Mouse (Mus musculus) myocyte (in vitro differentiated cells): ENCODE data around the gene Tmem38a. TPM values are rescaled to one million over a fixed set of nuclear protein-coding genes. Genes with fewer than 3 reads are reported as not detected.

Experiments used
- H3K27me3 ChIP-seq: one replicate; pipeline ENCODE4 v1.6.1; 2011; ENCODE audit not compliant: control insufficient read depth, insufficient read depth, insufficient read length
- H3K36me3 ChIP-seq: one replicate; pipeline ENCODE4 v1.6.1; 2011; ENCODE audit not compliant: control insufficient read depth, insufficient read depth
- H3K4me2 ChIP-seq: one replicate; pipeline ENCODE4 v1.6.1; 2011; ENCODE audit warnings: low read depth, control low read depth
- H3K4me3 ChIP-seq: one replicate; pipeline ENCODE4 v1.5.1; 2011; ENCODE audit warnings: mild to moderate bottlenecking, control low read depth, moderate library complexity
- H3K79me2 ChIP-seq: one replicate; pipeline ENCODE4 v1.6.1; 2011; ENCODE audit not compliant: control insufficient read depth, insufficient read depth
- H3ac ChIP-seq: one replicate; pipeline ENCODE4 v1.6.1; 2011; ENCODE audit not compliant: control insufficient read depth, insufficient read length
- CEBPB ChIP-seq: IDR thresholded peaks from 2 replicates; pipeline ENCODE4 v1.6.1; 2011; ENCODE audit warnings: mild to moderate bottlenecking, moderate library complexity; ENCODE audit not compliant: poor library complexity, insufficient read depth, severe bottlenecking
- E2F4 ChIP-seq: IDR thresholded peaks from one replicate; pipeline ENCODE4 v1.6.1; 2011; ENCODE audit warnings: mild to moderate bottlenecking, control low read depth, moderate library complexity; ENCODE audit not compliant: insufficient read depth
- MAX ChIP-seq: IDR thresholded peaks from one replicate; pipeline ENCODE4 v1.6.1; 2011; ENCODE audit warnings: low read depth, mild to moderate bottlenecking, control low read depth
- MYOD1 ChIP-seq, 3 experiments: IDR thresholded peaks; one replicate each; pipeline ENCODE4 v1.6.1; 2011; ENCODE audit warnings: control low read depth in 2 of 3, low read depth in 2 of 3, mild to moderate bottlenecking in 2 of 3, moderate library complexity in 1 of 3; ENCODE audit not compliant: insufficient read length in 2 of 3, control insufficient read depth in 1 of 3
- MYOG ChIP-seq, 3 experiments: IDR thresholded peaks; one replicate each; pipeline ENCODE4 v1.6.1; 2011; ENCODE audit warnings: control low read depth in 2 of 3, low read depth in 2 of 3, mild to moderate bottlenecking in 2 of 3; ENCODE audit not compliant: insufficient read length in 2 of 3, control insufficient read depth in 1 of 3, insufficient read depth in 1 of 3
- POLR2A ChIP-seq: IDR thresholded peaks from one replicate; pipeline ENCODE4 v1.6.1; 2011; ENCODE audit warnings: low read depth, mild to moderate bottlenecking, control low read depth, moderate library complexity; ENCODE audit not compliant: insufficient read length
- POLR2AphosphoS2 ChIP-seq: IDR thresholded peaks from one replicate; pipeline ENCODE4 v1.6.1; 2011; ENCODE audit warnings: low read depth, control low read depth; ENCODE audit not compliant: insufficient read length
- REST ChIP-seq: IDR thresholded peaks from one replicate; pipeline ENCODE4 v1.6.1; 2011; ENCODE audit warnings: mild to moderate bottlenecking, control low read depth, moderate library complexity; ENCODE audit not compliant: insufficient read depth, insufficient read length
- SRF ChIP-seq: IDR thresholded peaks from one replicate; pipeline ENCODE4 v1.6.1; 2011; ENCODE audit warnings: low read depth; ENCODE audit not compliant: control insufficient read depth, insufficient read length
- TCF12 ChIP-seq: IDR thresholded peaks from one replicate; pipeline ENCODE4 v1.6.1; 2011; ENCODE audit warnings: mild to moderate bottlenecking, control low read depth; ENCODE audit not compliant: poor library complexity, insufficient read depth, severe bottlenecking
- TCF3 ChIP-seq: IDR thresholded peaks from one replicate; pipeline ENCODE4 v1.6.1; 2011; ENCODE audit warnings: low read depth, control low read depth; ENCODE audit not compliant: insufficient read length
- USF1 ChIP-seq: IDR thresholded peaks from one replicate; pipeline ENCODE4 v1.6.1; 2011; ENCODE audit warnings: low read depth, mild to moderate bottlenecking, control low read depth, moderate library complexity
- polyA plus RNA-seq: library from polyadenylated mRNA; unstranded; fragments of >200 nt; fragmentation: generic; extraction: Trizol; gene quantifications from one replicate; pipeline ENCODE4 v1.2.1, GENCODE M21; 2012; ENCODE audit warnings: missing spikeins

Gene Tmem38a
- polyA plus RNA-seq, 1 experiment: 351 TPM

DNA sequence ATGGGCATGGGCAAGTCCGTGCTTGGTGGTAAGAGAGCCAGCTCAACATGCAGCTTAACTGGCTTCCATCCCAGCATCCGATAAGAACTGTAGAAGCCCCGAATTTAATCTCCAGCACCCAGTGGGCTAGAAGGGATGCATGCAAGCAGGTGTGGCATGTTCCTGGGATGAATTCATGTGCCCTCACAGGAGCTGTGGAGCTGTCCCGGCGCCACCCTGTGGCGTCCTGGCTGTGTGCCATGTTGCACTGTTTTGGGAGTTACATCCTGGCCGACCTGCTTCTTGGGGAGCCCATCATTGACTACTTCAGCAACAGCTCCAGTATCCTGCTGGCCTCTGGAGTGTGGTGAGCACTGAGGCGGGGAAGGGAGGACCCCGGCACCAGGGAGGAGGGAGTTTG lies 7.5 kb downstream of the Tmem38a start:
- Histone ChIP-seq H3K4me2 (no peak overlapping the region), H3K36me3 (peaks cover 3% of the 10 kb centered on the region), H3K27me3 (no peaks in the 10 kb centered on the region), H3ac (no peak overlapping the region), H3K79me2 (peaks cover 11% of the 10 kb centered on the region), H3K4me3 (no peak overlapping the region)
- TF ChIP-seq POLR2A (peak; percentile 25), SRF (no peak), REST (no peak), TCF3 (no peak), CEBPB (no peak), MYOD1 (IDR thresholded peaks at IDR 0.05; ENCODE audit: control insufficient read depth in 1 of 3, insufficient read length in 2 of 3, low read depth in 2 of 3) (peak in 1 of 3 experiments; percentile 54), TCF12 (no peak), USF1 (no peak), E2F4 (no peak), MAX (no peak), MYOG (IDR thresholded peaks at IDR 0.05; ENCODE audit: control insufficient read depth in 1 of 3, insufficient read depth in 1 of 3, insufficient read length in 2 of 3, low read depth in 2 of 3) (peak in 1 of 3 experiments; percentile 25), POLR2AphosphoS2 (peak; percentile 49)

DNA sequence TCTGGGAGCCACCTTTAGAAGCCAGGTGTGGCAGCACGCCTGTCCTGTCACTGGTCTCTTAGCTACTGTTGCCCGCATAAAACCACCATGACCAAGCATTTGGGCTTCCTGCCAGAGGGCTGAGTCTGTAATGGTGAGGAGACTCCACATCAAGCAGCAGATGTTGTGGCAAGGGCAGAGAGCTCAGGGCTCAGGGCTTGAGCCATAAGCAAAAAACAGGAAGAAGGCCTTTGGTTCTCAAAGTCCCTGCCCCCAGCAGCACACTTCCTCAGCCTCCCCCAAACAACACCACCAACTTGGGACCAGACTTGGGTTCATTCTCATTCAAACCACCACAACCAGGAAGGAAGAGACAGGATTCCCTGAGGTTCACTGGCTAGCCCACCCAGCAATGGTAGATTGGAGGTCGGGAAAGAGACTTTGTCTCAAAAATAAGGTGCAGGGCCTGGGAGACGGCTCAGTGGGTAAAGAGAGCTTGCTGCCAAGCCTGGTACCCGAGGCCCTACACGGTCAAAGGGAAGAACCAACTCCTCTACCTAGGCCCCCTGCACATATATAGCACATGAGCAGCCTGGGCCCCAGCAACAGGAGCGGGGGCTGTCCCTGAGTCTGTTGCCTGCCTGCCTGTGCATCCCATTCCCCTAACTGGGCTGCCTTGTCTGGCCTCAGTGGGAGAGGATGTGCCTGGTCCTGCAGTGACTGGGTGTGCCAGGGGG lies 11.4 kb downstream of the Tmem38a start:
- no peaks in the 10 kb centered on the region for H3K27me3 ChIP-seq
- H3ac ChIP-seq: no peak overlapping the region
- no peak overlapping the region for H3K4me3 ChIP-seq
- peaks cover 4% of the 10 kb centered on the region for H3K79me2 ChIP-seq
- peaks cover 3% of the 10 kb centered on the region for H3K36me3 ChIP-seq
- TF ChIP-seq MYOD1 (IDR thresholded peaks at IDR 0.05; ENCODE audit: control insufficient read depth in 1 of 3, insufficient read length in 2 of 3, low read depth in 2 of 3) (peak in 2 of 3 experiments; percentile 56 to 67), MYOG (IDR thresholded peaks at IDR 0.05; ENCODE audit: control insufficient read depth in 1 of 3, insufficient read depth in 1 of 3, insufficient read length in 2 of 3, low read depth in 2 of 3) (peak in 1 of 3 experiments; percentile 85), TCF12 (peak; percentile 13), POLR2AphosphoS2 (peak; percentile 19), MAX (no peak), CEBPB (no peak)
- peak overlapping the region; percentile 71 for H3K4me2 ChIP-seq

DNA sequence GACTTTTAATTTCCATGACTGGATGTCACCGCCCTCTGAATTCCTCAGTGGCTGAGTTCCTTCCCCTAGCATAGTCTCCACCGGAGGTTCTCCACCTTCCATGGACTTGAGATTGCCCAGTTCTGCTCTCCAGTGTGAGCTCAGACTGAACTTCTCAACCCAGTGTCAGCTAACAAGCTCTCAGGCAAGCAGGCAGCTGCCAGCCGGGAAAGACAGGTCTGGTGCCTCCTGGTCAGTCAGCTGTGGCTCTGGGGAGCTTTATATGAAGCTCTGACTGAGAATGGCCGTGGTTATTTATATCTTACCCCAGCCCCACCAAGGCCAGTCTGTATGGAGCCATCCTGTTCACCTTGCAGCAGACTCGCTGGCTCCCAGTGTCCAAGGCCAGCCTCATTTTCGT lies 12.5 kb downstream of the Tmem38a start:
- H3ac ChIP-seq: no peak overlapping the region
- H3K4me2 ChIP-seq: peak overlapping the region; percentile 71
- TF ChIP-seq USF1 (no peak), CEBPB (no peak), POLR2AphosphoS2 (no peak), MYOD1 (IDR thresholded peaks at IDR 0.05; ENCODE audit: control insufficient read depth in 1 of 3, insufficient read length in 2 of 3, low read depth in 2 of 3) (peak; percentile 38 to 68 (median 53)), MAX (no peak), MYOG (IDR thresholded peaks at IDR 0.05; ENCODE audit: control insufficient read depth in 1 of 3, insufficient read depth in 1 of 3, insufficient read length in 2 of 3, low read depth in 2 of 3) (peak; percentile 27 to 85 (median 68)), POLR2A (peak; percentile 24)
- no peaks in the 10 kb centered on the region for H3K79me2 ChIP-seq
- H3K4me3 ChIP-seq: peak overlapping the region; percentile 15
- peaks cover 3% of the 10 kb centered on the region for H3K36me3 ChIP-seq
- H3K27me3 ChIP-seq: no peaks in the 10 kb centered on the region

- Histone ChIP-seq H3K36me3 (no peaks in the 10 kb centered on the region), H3K79me2 (no peaks in the 10 kb centered on the region), H3ac (no peak overlapping the region), H3K27me3 (no peaks in the 10 kb centered on the region), H3K4me3 (no peak overlapping the region), H3K4me2 (peak overlapping the region; percentile 51)
- TF ChIP-seq CEBPB (no peak), E2F4 (no peak), MYOG (IDR thresholded peaks at IDR 0.05; ENCODE audit: control insufficient read depth in 1 of 3, insufficient read depth in 1 of 3, insufficient read length in 2 of 3, low read depth in 2 of 3) (peak; percentile 19 to 81 (median 68)), TCF12 (no peak), MYOD1 (IDR thresholded peaks at IDR 0.05; ENCODE audit: control insufficient read depth in 1 of 3, insufficient read length in 2 of 3, low read depth in 2 of 3) (peak; percentile 60 to 82 (median 81)), POLR2AphosphoS2 (no peak), REST (no peak), POLR2A (no peak), MAX (no peak), TCF3 (peak; percentile 13), USF1 (no peak), SRF (no peak)
Observed at GRCm38 (mm10) chr8:72587806-72588205, 16.0 kb downstream of the Tmem38a start.

GRCm38 (mm10) chr8:72588865-72589264 lies 17.0 kb downstream of the Tmem38a start:
- no peaks in the 10 kb centered on the region for H3K27me3 ChIP-seq
- no peak overlapping the region for H3K4me3 ChIP-seq
- no peaks in the 10 kb centered on the region for H3K36me3 ChIP-seq
- H3ac ChIP-seq: no peak overlapping the region
- no peak overlapping the region for H3K4me2 ChIP-seq
- no peaks in the 10 kb centered on the region for H3K79me2 ChIP-seq
- no peak for TF ChIP-seq CEBPB
- no peak for TF ChIP-seq MYOD1 (IDR thresholded peaks at IDR 0.05; ENCODE audit: control insufficient read depth in 1 of 3, insufficient read length in 2 of 3, low read depth in 2 of 3)
- TF ChIP-seq TCF12: no peak
- no peak for TF ChIP-seq REST
- no peak for TF ChIP-seq POLR2A
- no peak for TF ChIP-seq TCF3
